Mouse (Mus musculus): ENCODE measurements at regions not wholly inside any gene's neighbourhood (a gene's known extent, or its start where the extent isn't known, plus 50 kb on each side); places are given as distances from the start of the nearest gene placed in this dataset.

- Histone ChIP-seq H3K27me3 (replicated peaks) (no peaks in the 10 kb centered on the region), H3K9me3 (no peaks in the 10 kb centered on the region), H3K27ac (no peak overlapping the region), H3K4me3 (replicated peaks) (no peak overlapping the region), H3K4me2 (replicated peaks) (no peak overlapping the region), H3K4me1 (replicated peaks) (no peaks in the 10 kb centered on the region), H3K9ac (no peak overlapping the region), H3K36me3 (no peaks in the 10 kb centered on the region)
- ATAC-seq: peak; percentile 45; the same call in 1 of the 2 replicates
- 77% methylated on average over 18 of the region's 18 CpGs for WGBS
These were observed 98.2 kb downstream of the Cyp26a1 start for GRCm38 (mm10) chr19:37795552-37796343.

- H3K9me3 ChIP-seq: no peaks in the 10 kb centered on the region
- no peak overlapping the region for H3K4me3 ChIP-seq (replicated peaks)
- 76% methylated on average over 3 of the region's 3 CpGs for WGBS
- no peak overlapping the region for H3K9ac ChIP-seq
- H3K4me2 ChIP-seq (replicated peaks): no peak overlapping the region
- H3K36me3 ChIP-seq: no peaks in the 10 kb centered on the region
- no peaks in the 10 kb centered on the region for H3K4me1 ChIP-seq (replicated peaks)
- no peaks in the 10 kb centered on the region for H3K27me3 ChIP-seq (replicated peaks)
- no peak overlapping the region for H3K27ac ChIP-seq
- ATAC-seq: no peak
These were observed 102.6 kb downstream of the Cyp26a1 start for GRCm38 (mm10) chr19:37800161-37800660.

- Histone ChIP-seq H3K36me3 (no peaks in the 10 kb centered on the region), H3K9me3 (no peaks in the 10 kb centered on the region), H3K4me2 (replicated peaks) (no peak overlapping the region), H3K4me1 (replicated peaks) (no peaks in the 10 kb centered on the region; the same call in 1 of the 2 replicates), H3K4me3 (replicated peaks) (no peak overlapping the region), H3K27ac (no peak overlapping the region), H3K27me3 (replicated peaks) (no peaks in the 10 kb centered on the region), H3K9ac (no peak overlapping the region)
- ATAC-seq: no peak
- WGBS: 82% methylated on average over 11 of the region's 11 CpGs
These were observed 112.1 kb downstream of the Cyp26a1 start for GRCm38 (mm10) chr19:37809666-37810065.

- Histone ChIP-seq H3K4me2 (replicated peaks) (peak overlapping the region; percentile 48), H3K27ac (peak overlapping the region; percentile 22; the same call in 1 of the 2 replicates), H3K4me1 (replicated peaks) (no peaks in the 10 kb centered on the region; the same call in 1 of the 2 replicates), H3K9me3 (no peaks in the 10 kb centered on the region), H3K27me3 (replicated peaks) (no peaks in the 10 kb centered on the region), H3K4me3 (replicated peaks) (0 out of 2 replicates have a peak overlapping the region, but pooled peaks have one; percentile 7), H3K9ac (no peak overlapping the region), H3K36me3 (no peaks in the 10 kb centered on the region)
- WGBS: 16% methylated on average over 19 of the region's 19 CpGs
- no peak for ATAC-seq
These were observed 116.8 kb downstream of the Cyp26a1 start for GRCm38 (mm10) chr19:37814089-37815073.

- Histone ChIP-seq H3K36me3 (no peaks in the 10 kb centered on the region), H3K9me3 (no peaks in the 10 kb centered on the region), H3K4me3 (replicated peaks) (no peak overlapping the region), H3K27ac (no peak overlapping the region), H3K4me2 (replicated peaks) (no peak overlapping the region), H3K27me3 (replicated peaks) (no peaks in the 10 kb centered on the region), H3K4me1 (replicated peaks) (no peaks in the 10 kb centered on the region; the same call in 1 of the 2 replicates), H3K9ac (no peak overlapping the region)
- no peak for ATAC-seq
- WGBS: 79% methylated on average over 2 of the region's 2 CpGs
These were observed 118.0 kb downstream of the Cyp26a1 start for GRCm38 (mm10) chr19:37815627-37816026.

GRCm38 (mm10) chr19:37821243-37821642 is 123.6 kb downstream of the Cyp26a1 start:
- no peak overlapping the region for H3K9ac ChIP-seq
- no peaks in the 10 kb centered on the region for H3K27me3 ChIP-seq (replicated peaks)
- no peaks in the 10 kb centered on the region for H3K36me3 ChIP-seq
- H3K4me1 ChIP-seq (replicated peaks): no peaks in the 10 kb centered on the region
- no peak overlapping the region for H3K4me2 ChIP-seq (replicated peaks)
- ATAC-seq: no peak
- WGBS: 50% methylated on average over 3 of the region's 3 CpGs
- H3K27ac ChIP-seq: no peak overlapping the region
- no peak overlapping the region for H3K4me3 ChIP-seq (replicated peaks)
- no peaks in the 10 kb centered on the region for H3K9me3 ChIP-seq

- WGBS: 85% methylated on average over 3 of the region's 3 CpGs
- ATAC-seq: no peak
These were observed 124.1 kb downstream of the Cyp26a1 start for GRCm38 (mm10) chr19:37821671-37822190.

GRCm38 (mm10) chr19:37824155-37824554 is 126.6 kb downstream of the Cyp26a1 start:
- Histone ChIP-seq H3K27ac (no peak overlapping the region), H3K36me3 (no peaks in the 10 kb centered on the region), H3K9ac (no peak overlapping the region), H3K27me3 (replicated peaks) (no peaks in the 10 kb centered on the region), H3K4me1 (replicated peaks) (no peaks in the 10 kb centered on the region), H3K4me2 (replicated peaks) (no peak overlapping the region), H3K9me3 (no peaks in the 10 kb centered on the region), H3K4me3 (replicated peaks) (no peak overlapping the region)
- no peak for ATAC-seq
- WGBS: 72% methylated on average over 5 of the region's 5 CpGs

More at GRCm38 (mm10) chr19:37821671-37822190, 124.1 kb downstream of the Cyp26a1 start:
- Histone ChIP-seq H3K9me3 (no peaks in the 10 kb centered on the region), H3K27me3 (replicated peaks) (no peaks in the 10 kb centered on the region), H3K9ac (no peak overlapping the region), H3K27ac (no peak overlapping the region), H3K36me3 (no peaks in the 10 kb centered on the region), H3K4me1 (replicated peaks) (no peaks in the 10 kb centered on the region), H3K4me2 (replicated peaks) (no peak overlapping the region), H3K4me3 (replicated peaks) (no peak overlapping the region)

GRCm38 (mm10) chr19:37831406-37831805 is 133.8 kb downstream of the Cyp26a1 start:
- Histone ChIP-seq H3K9me3 (no peaks in the 10 kb centered on the region), H3K36me3 (no peaks in the 10 kb centered on the region), H3K9ac (no peak overlapping the region), H3K4me1 (replicated peaks) (no peaks in the 10 kb centered on the region), H3K27me3 (replicated peaks) (no peaks in the 10 kb centered on the region), H3K27ac (no peak overlapping the region), H3K4me3 (replicated peaks) (no peak overlapping the region), H3K4me2 (replicated peaks) (no peak overlapping the region)
- no peak for ATAC-seq

GRCm38 (mm10) chr19:37836900-37837299 is 139.3 kb downstream of the Cyp26a1 start:
- 42% methylated on average over 5 of the region's 5 CpGs for whole genome bisulfite sequencing
- no peaks in the 10 kb centered on the region for H3K36me3 ChIP-seq
- no peaks in the 10 kb centered on the region for H3K4me1 ChIP-seq (replicated peaks)
- H3K9me3 ChIP-seq: no peaks in the 10 kb centered on the region
- H3K4me3 ChIP-seq (replicated peaks): no peak overlapping the region
- H3K4me2 ChIP-seq (replicated peaks): no peak overlapping the region
- H3K27me3 ChIP-seq (replicated peaks): no peaks in the 10 kb centered on the region
- no peak overlapping the region for H3K27ac ChIP-seq
- no peak overlapping the region for H3K9ac ChIP-seq
- no peak for ATAC-seq
